Mouse (Mus musculus) gastrocnemius, adult 18-20 months (tissue): ENCODE results near the gene Fxyd6. TPM values are rescaled to one million over a fixed set of nuclear protein-coding genes. Genes with fewer than 3 reads are reported as not detected.

Experiments used
- DNase-seq: peaks from one replicate; pipeline ENCODE4 v3.0.0; 2021; ENCODE audit warnings: low spot score
- total RNA-seq, 2 experiments: library from RNA; stranded (reverse); gene quantifications; 2 replicates each; pipeline ENCODE4 v1.2.3; 2021

Fxyd6 gene
- total RNA-seq, 2 experiments from 2014 or later, result 55.0 to 93.3 TPM

GRCm38 (mm10) chr9:45374988-45375502 is 5.1 kb downstream of the Fxyd6 start:
- DNase-seq, result no peak

DNA sequence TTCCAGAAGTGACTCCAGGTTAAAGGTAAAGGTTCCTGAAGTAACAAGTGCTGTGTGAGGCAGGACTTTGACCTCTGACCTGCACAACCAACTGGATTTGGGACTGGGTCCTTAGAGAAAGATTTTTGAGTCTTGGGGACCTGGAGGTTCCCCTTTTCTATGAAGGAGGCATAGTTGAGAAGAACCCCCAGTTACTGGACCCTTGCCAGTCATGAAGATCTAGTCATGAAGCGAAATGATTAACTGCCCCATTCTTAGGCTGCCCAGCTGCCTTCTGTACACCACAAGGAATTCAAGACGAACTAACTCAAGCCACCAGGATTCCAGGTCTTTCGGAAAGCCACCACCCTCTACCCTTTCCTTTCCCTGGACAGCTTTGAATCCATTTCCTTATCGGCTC is 6.4 kb downstream of the Fxyd6 start:
- DNase-seq, result no peak

DNA sequence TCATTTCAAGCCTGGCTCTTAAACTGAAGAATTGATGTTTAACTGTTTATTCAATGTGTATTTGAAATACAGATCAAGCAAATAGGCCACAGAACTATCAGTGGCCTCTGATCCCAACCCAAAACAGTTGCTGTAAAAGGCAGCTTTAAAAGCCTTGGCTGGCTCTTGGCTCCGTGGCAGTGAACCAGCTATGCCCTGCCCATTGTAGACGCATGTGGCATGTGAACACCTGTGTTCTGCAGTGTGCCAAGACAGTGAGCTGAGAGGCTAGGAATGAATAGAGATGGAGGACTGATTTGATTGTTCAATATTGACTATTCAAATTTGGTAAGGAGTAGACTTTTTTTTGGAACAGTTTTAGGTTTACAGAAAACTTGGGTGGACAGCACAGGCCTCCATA is 6.9 kb downstream of the Fxyd6 start:
- no peak for DNase-seq

- DNase-seq, result no peak
These were observed 10.6 kb downstream of the Fxyd6 start for GRCm38 (mm10) chr9:45380411-45381251.

GRCm38 (mm10) chr9:45382336-45382735 is 12.4 kb downstream of the Fxyd6 start:
- DNase-seq, result no peak

DNA sequence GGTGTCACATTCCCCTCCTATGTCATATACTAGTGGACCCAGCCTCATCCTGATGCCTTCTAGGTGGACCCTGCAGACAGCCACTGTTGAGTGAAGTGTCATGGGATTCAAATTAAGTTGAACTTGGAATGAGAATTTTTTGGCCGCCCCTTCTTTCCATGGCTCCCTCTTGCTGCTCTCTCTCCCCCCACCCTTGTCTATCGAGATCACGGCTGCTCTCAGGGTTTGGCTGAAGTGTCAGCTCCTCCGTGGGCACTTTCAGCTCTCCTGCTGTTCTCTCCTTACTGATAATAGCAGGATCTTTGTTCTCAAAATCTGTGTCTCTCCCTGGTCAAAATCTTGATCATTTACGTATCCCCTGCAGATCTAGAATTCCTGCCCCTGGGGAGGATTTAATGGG is 12.8 kb downstream of the Fxyd6 start:
- no peak for DNase-seq

- no peak for DNase-seq
These were observed 13.9 kb downstream of the Fxyd6 start for GRCm38 (mm10) chr9:45383883-45384282.

DNA sequence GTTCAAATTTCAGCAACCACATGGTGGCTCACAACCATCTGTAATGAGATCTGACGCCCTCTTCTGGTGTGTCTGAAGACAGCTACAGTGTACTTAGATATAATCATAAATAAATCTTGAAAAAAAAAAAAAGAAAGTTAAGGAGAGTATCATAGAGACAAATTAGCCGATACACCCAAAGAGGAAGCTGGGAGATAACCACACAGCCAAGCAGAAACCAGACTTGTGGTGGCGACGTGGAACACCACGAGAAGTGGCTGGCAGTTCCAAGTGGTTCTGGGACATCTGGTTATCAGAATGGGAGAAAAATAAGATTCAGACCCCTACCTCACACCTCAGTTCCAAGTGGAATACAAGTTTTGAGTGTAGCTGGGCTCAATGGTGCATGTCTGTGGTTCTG is 16.7 kb downstream of the Fxyd6 start:
- DNase-seq, result no peak

- peak; percentile 89 for DNase-seq
These were observed 18.5 kb downstream of the Fxyd6 start for GRCm38 (mm10) chr9:45388385-45388994.

DNA sequence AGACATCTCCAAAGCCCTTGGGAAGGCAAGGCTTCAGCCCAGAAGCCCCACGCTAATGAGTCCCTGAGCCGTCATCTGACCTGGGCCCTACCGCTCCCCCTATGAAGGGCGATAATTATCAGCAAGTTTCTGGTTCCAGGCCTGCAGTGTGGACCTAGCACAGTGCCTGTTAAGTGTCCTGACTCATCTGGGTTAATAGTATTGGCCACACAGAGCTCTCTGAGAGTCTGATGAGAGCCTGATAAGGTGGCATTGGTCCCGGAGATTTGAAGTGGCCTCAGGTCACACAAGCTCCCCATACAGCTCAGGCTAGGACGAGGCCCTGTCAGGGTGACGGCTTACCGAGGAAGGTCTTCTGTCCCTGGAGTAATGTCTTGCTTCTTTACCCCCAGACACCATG is 19.6 kb downstream of the Fxyd6 start:
- no peak for DNase-seq

- DNase-seq, result no peak
These were observed 21.3 kb downstream of the Fxyd6 start for GRCm38 (mm10) chr9:45391299-45391698.

GRCm38 (mm10) chr9:45395218-45395617 is 25.2 kb downstream of the Fxyd6 start:
- DNase-seq, result no peak

GRCm38 (mm10) chr9:45395796-45396195 is 25.8 kb downstream of the Fxyd6 start:
- no peak for DNase-seq

DNA sequence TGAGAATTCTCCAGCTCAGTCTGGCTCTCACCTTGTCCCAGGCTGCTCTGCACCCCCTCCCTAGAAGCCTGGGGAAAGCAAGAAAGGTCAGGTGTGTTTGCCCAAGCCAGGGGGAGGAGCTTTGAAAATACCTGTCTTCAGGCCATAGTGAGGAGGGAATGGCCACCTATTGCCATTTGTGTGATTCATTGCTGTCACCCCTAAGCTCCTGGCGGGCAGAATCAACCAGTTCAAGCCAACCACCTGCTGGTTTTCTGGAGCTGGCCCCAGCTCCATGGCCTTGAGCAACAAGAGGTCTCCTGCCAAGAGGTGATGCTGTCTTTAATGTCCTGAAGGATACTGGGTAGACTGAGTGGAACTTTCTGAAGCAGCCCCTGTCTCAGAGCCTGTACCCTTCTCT is 28.4 kb downstream of the Fxyd6 start:
- DNase-seq, result no peak

DNA sequence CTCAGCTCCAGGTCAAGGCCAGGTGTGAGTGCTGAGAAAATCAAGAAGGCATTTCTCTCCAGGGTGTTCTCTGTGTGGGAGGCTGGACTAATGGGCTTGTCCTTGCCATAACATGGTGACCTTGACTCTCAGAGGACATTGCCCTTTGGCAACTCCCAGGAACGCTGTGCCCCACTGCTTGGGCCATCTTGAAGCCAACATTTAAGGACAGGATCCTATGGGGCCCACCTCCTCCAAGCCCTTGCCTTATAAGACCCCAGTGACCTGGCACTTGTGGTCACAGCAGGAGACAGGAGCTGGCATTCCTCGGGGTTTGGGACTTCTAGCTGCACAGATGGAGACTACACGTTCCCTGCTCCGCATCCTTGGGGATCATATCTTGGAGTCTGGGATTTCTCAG is 29.4 kb downstream of the Fxyd6 start, which contains the start of gene Fxyd2:
Fxyd2 (plus strand) TSS at position 236 of the 400 bp plus-strand sequence.
- no peak for DNase-seq

DNA sequence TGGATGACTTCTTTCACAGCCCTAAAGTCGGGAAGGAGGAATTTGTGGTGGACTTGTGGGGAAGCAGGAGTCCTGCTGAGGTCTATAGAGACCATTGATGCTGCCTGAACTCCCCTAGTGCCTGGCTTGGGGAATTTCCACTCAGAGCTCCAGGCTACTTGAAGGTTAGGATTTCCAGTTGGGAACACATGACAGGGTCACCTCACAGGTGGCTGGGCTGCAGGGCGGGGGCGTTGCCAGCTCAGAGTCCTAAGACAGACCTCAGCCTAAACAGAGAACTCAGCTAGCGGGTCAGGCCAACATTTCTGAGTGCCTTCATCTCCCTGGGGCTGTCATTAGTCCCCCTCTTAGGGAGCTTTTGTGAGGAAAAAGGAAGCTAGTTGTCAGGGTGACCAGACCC is 31.9 kb downstream of the Fxyd6 start:
- DNase-seq, result no peak

DNA sequence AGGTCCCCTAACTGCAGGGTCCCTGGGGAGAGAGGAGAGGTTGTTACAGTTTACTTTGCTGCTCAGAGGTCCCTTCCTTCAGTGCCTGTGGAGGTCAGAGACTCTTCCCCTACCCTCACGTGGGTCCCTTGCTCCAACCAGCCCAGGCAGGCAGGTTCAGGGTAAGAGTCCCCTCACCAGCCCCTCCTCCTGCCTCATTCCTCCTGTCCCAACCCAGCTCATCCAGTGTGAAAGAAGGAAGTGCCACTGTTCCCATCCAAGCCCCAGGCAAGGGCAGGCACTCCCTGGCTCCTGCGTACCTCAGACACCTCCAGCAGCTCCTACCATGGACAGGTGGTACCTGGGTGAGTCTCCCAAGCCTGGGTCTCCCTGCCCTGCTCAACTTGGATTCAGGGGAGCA is 33.0 kb downstream of the Fxyd6 start:
- no peak for DNase-seq

- no peak for DNase-seq
These were observed 35.7 kb downstream of the Fxyd6 start for GRCm38 (mm10) chr9:45405694-45406093.

- no peak for DNase-seq
These were observed 36.8 kb downstream of the Fxyd6 start for GRCm38 (mm10) chr9:45406808-45407207.

DNA sequence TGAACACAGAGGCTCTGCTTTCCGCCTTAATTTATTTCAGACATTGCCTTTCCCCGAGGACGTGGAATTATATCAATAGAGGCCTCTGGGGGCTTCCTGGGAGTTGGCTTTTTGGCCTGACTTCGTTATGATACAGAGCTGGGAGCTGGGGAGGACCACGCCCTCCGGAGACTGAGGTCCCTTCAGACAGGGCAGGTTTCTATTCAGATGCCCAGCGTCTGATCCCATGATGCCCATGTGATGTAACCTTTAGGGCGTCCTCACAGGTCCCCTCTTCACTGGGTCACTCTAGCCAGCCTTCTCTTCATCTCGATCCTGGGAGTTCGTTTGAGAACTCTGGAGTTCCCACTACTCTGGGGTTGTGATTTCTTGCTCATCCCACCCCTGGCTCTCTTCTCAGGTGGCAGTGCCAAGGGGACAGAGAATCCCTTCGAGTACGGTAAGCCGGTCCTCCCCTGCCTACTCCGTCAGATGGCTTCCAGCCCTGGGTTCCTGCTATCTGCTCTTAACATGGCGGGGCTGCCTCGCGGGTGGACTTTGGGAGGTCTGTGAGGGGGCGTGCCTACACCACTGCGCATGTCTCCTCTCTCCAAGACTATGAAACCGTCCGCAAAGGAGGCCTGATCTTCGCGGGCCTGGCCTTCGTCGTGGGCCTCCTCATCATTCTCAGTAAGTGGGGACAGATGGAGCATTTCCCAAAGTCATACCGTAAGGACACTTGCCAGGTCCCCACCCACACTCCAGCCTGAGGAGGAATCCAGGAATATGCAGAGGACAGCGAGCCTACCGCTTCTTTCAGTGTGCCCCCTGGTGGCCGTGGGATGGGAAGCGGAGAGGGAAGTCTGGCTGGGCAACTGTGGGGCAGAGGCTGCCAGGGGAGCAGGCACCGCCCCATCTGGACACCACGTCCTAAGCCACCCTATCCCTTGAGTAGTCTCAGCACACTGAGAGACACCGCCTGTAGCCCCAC is 38.0 kb downstream of the Fxyd6 start:
- peak; percentile 81 for DNase-seq

DNA sequence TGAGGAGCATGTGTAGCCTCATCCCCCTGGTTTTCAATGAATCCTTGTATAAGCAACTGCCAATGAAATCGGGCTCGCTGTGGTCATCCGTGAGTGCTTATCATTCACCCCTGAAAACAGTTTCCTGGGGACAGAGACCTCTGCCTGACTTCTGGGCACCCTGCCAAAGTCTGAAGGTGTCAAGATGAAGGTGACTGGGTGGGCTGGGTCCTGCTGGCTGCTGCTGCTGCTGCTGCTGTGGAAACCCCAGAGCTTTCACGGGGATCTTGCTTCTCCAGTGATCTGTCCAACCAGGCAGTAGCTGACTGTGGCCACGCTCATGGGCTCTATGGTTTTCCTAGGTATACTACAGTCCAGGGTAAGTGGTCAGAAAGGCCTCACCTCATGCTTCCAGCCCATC is 40.2 kb downstream of the Fxyd6 start:
- no peak for DNase-seq

GRCm38 (mm10) chr9:45410614-45411013 is 40.6 kb downstream of the Fxyd6 start:
- no peak for DNase-seq
